Mouse (Mus musculus) small intestine, adult 2 months (tissue): ENCODE results near the gene Pitpnm3.

ENCODE experiments used
- CTCF ChIP-seq: fragments of 200-500 bp; IDR thresholded peaks from 2 replicates; pipeline ENCODE4 v1.5.1; 2012; ENCODE audit warnings: low read depth, mild to moderate bottlenecking, control low read depth, inconsistent platforms, low read length, moderate library complexity, mixed read lengths; ENCODE audit not compliant: insufficient replicate concordance, insufficient read length; ENCODE audit errors: extremely low read depth
- POLR2A ChIP-seq: fragments of 200-500 bp; IDR thresholded peaks from 2 replicates; pipeline ENCODE4 v1.6.1; 2012; ENCODE audit warnings: low read depth, mild to moderate bottlenecking, control low read depth, inconsistent platforms, low read length, moderate library complexity

- TF ChIP-seq CTCF (peak; percentile 55; the same call in 1 of the 2 replicates), POLR2A (no peak)
Observed at GRCm38 (mm10) chr11:72066330-72066729, 69.2 kb downstream of the Pitpnm3 start.
